Mouse (Mus musculus) megakaryocyte, embryonic 14.5 days (primary cell): ENCODE measurements around the gene Hopx. TPM values are rescaled to one million over a fixed set of nuclear protein-coding genes. Genes with fewer than 3 reads are reported as not detected.
A peak's percentile ranks its signal among the peaks of the same experiment; 100 is the strongest.

Experiments
- H3K27me3 ChIP-seq: replicated peaks from 2 replicates; pipeline ENCODE3; 2012; ENCODE audit warnings: inconsistent platforms
- H3K36me3 ChIP-seq: replicated peaks from 2 replicates; pipeline ENCODE3; 2012; ENCODE audit warnings: low read length, inconsistent platforms, mixed read lengths
- H3K4me1 ChIP-seq: 2 replicates; pipeline ENCODE4 v1.6.1; 2012; ENCODE audit warnings: inconsistent platforms
- H3K4me3 ChIP-seq: replicated peaks from 2 replicates; pipeline ENCODE3; 2012; ENCODE audit warnings: moderate library complexity, mild to moderate bottlenecking, inconsistent platforms
- H3K9me3 ChIP-seq: 2 replicates; pipeline ENCODE4 v1.6.1; 2012; ENCODE audit warnings: inconsistent platforms
- FLI1 ChIP-seq: IDR thresholded peaks from 2 replicates; pipeline ENCODE4 v1.6.1; 2012; ENCODE audit warnings: low read length, inconsistent platforms, mixed read lengths
- GATA1 ChIP-seq: IDR thresholded peaks from 3 replicates; pipeline ENCODE4 v1.6.1; 2012; ENCODE audit warnings: mixed read lengths, low read length, inconsistent platforms, borderline replicate concordance
- polyA plus RNA-seq: library from polyadenylated mRNA; stranded (reverse); fragments of >175 nt; gene quantifications from 2 replicates; pipeline ENCODE4 v1.2.3, GENCODE M21; 2012; ENCODE audit warnings: low replicate concordance; ENCODE audit not compliant: insufficient read depth

The Hopx gene
- polyA plus RNA-seq, 1 experiment = 2.5 TPM

DNA sequence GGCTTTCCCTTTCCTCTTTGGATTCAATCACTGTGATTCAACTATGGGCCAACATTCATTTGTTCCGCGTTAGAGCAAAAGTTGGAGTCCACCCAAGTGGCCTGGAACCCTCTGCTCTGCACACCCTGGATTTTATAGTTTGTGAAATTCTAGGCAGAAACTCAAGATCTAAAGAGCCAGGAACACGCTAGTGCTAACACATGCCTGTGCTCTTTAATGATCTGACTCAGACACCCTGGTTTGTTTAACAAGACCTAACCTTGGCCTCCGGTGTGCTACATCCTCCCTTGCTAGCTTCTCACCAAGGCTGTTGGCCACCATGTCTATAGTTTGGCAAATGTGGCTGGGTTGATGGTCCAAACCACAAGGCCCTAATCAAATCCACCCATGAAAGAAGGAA lies 34.2 kb downstream of the Hopx start:
- Histone ChIP-seq H3K4me1 (peaks cover 4% of the 10 kb centered on the region; the same call in 1 of the 2 replicates), H3K9me3 (peaks cover 4% of the 10 kb centered on the region; the same call in 1 of the 2 replicates), H3K27me3 (peaks cover 11% of the 10 kb centered on the region), H3K4me3 (no peak overlapping the region), H3K36me3 (no peaks in the 10 kb centered on the region)
- TF ChIP-seq GATA1 = no peak
- no peak for TF ChIP-seq FLI1

- Histone ChIP-seq H3K36me3 (no peaks in the 10 kb centered on the region), H3K27me3 (peaks cover 8% of the 10 kb centered on the region), H3K9me3 (peaks cover 5% of the 10 kb centered on the region; the same call in 1 of the 2 replicates), H3K4me3 (no peak overlapping the region), H3K4me1 (peaks cover 4% of the 10 kb centered on the region; the same call in 1 of the 2 replicates)
- TF ChIP-seq FLI1 = no peak
- no peak for TF ChIP-seq GATA1
Observed at GRCm38 (mm10) chr5:77075951-77076350, 39.0 kb downstream of the Hopx start.

GRCm38 (mm10) chr5:77074914-77075313 lies 40.0 kb downstream of the Hopx start:
- TF ChIP-seq FLI1 (no peak), GATA1 (no peak)
- H3K4me1 ChIP-seq = no peaks in the 10 kb centered on the region
- no peak overlapping the region for H3K4me3 ChIP-seq
- peaks cover 4% of the 10 kb centered on the region for H3K27me3 ChIP-seq
- peaks cover 8% of the 10 kb centered on the region; the same call in 1 of the 2 replicates for H3K9me3 ChIP-seq
- H3K36me3 ChIP-seq = no peaks in the 10 kb centered on the region

DNA sequence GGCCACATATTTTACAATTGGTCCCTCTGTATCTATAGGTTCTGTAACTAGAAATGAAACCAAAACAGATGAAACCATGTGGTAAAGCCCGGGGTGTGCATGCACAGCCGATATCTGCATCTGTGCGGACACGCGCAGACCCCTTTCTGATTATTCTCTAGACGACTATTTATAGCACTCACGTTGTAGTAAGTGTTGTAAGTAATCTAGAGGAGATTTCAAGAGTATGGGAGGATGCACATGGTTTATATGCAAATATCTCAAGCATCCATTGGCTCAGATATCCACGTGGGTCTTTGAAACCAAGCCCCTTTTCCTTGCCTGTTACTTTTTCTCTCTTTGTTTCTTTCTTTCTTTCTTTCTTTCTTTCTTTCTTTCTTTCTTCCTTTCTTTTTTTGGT lies 41.1 kb downstream of the Hopx start:
- Histone ChIP-seq H3K36me3 (no peaks in the 10 kb centered on the region), H3K4me3 (no peak overlapping the region), H3K4me1 (no peaks in the 10 kb centered on the region), H3K9me3 (peaks cover 8% of the 10 kb centered on the region; the same call in 1 of the 2 replicates), H3K27me3 (peaks cover 4% of the 10 kb centered on the region)
- TF ChIP-seq FLI1 (no peak), GATA1 (no peak)

- Histone ChIP-seq H3K4me1 (no peaks in the 10 kb centered on the region), H3K27me3 (peaks cover 11% of the 10 kb centered on the region), H3K4me3 (no peak overlapping the region), H3K36me3 (no peaks in the 10 kb centered on the region), H3K9me3 (peaks cover 5% of the 10 kb centered on the region; the same call in 1 of the 2 replicates)
- TF ChIP-seq GATA1 = no peak
- no peak for TF ChIP-seq FLI1
Observed at GRCm38 (mm10) chr5:77071626-77072025, 43.3 kb downstream of the Hopx start.

GRCm38 (mm10) chr5:77070987-77071386 lies 43.9 kb downstream of the Hopx start:
- 0 out of 2 replicates have a peak, but pooled peaks cover 5% of the 10 kb centered on the region for H3K9me3 ChIP-seq
- peaks cover 11% of the 10 kb centered on the region for H3K27me3 ChIP-seq
- H3K4me1 ChIP-seq = no peaks in the 10 kb centered on the region
- H3K36me3 ChIP-seq = no peaks in the 10 kb centered on the region
- no peak overlapping the region for H3K4me3 ChIP-seq
- no peak for TF ChIP-seq GATA1
- no peak for TF ChIP-seq FLI1

DNA sequence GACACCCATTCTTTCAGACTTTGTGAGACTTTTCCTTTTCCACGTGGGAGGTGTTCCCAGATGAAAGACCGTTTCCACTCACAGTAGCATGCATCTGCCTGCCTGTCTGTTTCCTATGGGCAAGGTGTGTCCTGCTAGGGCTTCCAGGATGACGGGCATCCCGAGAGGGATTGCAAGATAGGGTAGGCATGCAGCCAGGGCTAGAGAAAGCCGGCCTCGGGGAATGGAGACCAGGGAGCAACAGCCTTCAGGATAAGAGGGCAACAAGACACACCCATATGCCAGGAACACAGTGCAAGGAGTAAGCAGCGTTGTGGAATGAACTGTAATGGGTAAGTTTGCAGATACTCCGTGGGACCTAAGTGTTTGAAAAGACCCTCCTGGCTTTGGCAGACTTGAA lies 47.6 kb downstream of the Hopx start:
- no peak for TF ChIP-seq GATA1
- TF ChIP-seq FLI1 = no peak
- 0 out of 2 replicates have a peak, but pooled peaks cover 2% of the 10 kb centered on the region for H3K9me3 ChIP-seq
- H3K4me3 ChIP-seq = no peak overlapping the region
- H3K27me3 ChIP-seq = peaks cover 11% of the 10 kb centered on the region
- no peaks in the 10 kb centered on the region for H3K36me3 ChIP-seq
- no peaks in the 10 kb centered on the region for H3K4me1 ChIP-seq

- no peaks in the 10 kb centered on the region for H3K9me3 ChIP-seq
- H3K36me3 ChIP-seq = no peaks in the 10 kb centered on the region
- H3K4me1 ChIP-seq = peaks cover 7% of the 10 kb centered on the region
- no peak for TF ChIP-seq FLI1
- TF ChIP-seq GATA1 = no peak
- H3K27me3 ChIP-seq = peaks cover 20% of the 10 kb centered on the region
- peak overlapping the region; percentile 75 for H3K4me3 ChIP-seq
Observed at GRCm38 (mm10) chr5:77061372-77062038, 53.4 kb downstream of the Hopx start.

GRCm38 (mm10) chr5:77060363-77060762 lies 54.6 kb downstream of the Hopx start:
- Histone ChIP-seq H3K4me1 (peaks cover 7% of the 10 kb centered on the region), H3K36me3 (no peaks in the 10 kb centered on the region), H3K4me3 (no peak overlapping the region), H3K9me3 (no peaks in the 10 kb centered on the region), H3K27me3 (peaks cover 18% of the 10 kb centered on the region)
- TF ChIP-seq GATA1 (no peak), FLI1 (no peak)

DNA sequence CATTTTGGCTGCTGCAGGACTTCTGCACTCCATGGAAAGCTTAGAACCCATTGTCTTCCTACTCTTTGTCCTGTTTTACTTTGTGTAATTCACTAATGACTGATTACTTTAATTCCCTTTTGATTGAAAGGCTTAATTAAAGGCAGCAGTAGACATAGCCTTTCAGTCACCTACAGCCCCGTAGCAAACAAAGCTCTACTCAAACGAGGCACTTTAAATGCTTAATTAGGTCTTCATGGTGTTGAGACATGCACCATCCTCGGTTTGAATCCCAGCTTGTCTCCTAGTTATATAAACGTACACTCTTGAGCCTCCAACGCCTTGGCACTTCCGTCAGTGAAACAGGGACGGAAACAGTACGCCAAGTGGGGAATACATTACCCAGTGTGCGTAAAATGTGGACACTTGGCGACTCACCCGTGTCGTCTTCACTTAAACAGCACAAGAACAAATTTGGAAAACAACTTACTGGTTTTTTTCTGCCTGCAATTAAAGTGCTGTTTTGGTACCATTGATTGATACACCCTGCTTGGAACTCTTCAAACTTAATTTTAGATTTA lies 58.0 kb downstream of the Hopx start:
- H3K27me3 ChIP-seq = peaks cover 21% of the 10 kb centered on the region
- no peaks in the 10 kb centered on the region for H3K36me3 ChIP-seq
- H3K9me3 ChIP-seq = peaks cover 2% of the 10 kb centered on the region; the same call in 1 of the 2 replicates
- H3K4me1 ChIP-seq = peaks cover 7% of the 10 kb centered on the region
- no peak overlapping the region for H3K4me3 ChIP-seq
- TF ChIP-seq FLI1 (no peak), GATA1 (no peak)
